Mouse (Mus musculus) limb, embryonic 10.5 days (tissue): ENCODE measurements at regions not wholly inside any gene's neighbourhood (a gene's known extent, or its start where the extent isn't known, plus 50 kb on each side); places are given as distances from the start of the nearest gene placed in this dataset.

Source experiments
- DNase-seq: peaks from one replicate; pipeline ENCODE4 v3.0.0-alpha.2; 2017; ENCODE audit warnings: low spot score
- H3K27ac ChIP-seq: fragments of 300-500 bp; sonication (generic); 2 replicates; pipeline ENCODE4 v1.5.1; 2016; ENCODE audit warnings: mild to moderate bottlenecking
- H3K27me3 ChIP-seq: fragments of 300-500 bp; sonication (generic); 2 replicates; pipeline ENCODE4 v1.6.1; 2016; ENCODE audit warnings: low read depth, mild to moderate bottlenecking; ENCODE audit not compliant: poor library complexity, severe bottlenecking
- H3K36me3 ChIP-seq: fragments of 300-500 bp; sonication (generic); 2 replicates; pipeline ENCODE4 v1.6.1; 2016; ENCODE audit warnings: mild to moderate bottlenecking, moderate library complexity
- H3K4me1 ChIP-seq: fragments of 300-500 bp; sonication (generic); 2 replicates; pipeline ENCODE4 v1.6.1; 2016
- H3K4me3 ChIP-seq: fragments of 300-500 bp; sonication (generic); 2 replicates; pipeline ENCODE4 v1.5.1; 2016; ENCODE audit warnings: mild to moderate bottlenecking, moderate library complexity
- H3K9me3 ChIP-seq: fragments of 300-500 bp; sonication (generic); replicated peaks from 2 replicates; pipeline ENCODE4 v1.6.1; 2016; ENCODE audit warnings: mild to moderate bottlenecking
- WGBS: fragments of 180-500 bp; shearing (Covaris S2); methylation state at CpG from one replicate; pipeline ENCODE4 v1.1.7; 2016; 5-methylcytosine and 5-hydroxymethylcytosine counted together

DNA sequence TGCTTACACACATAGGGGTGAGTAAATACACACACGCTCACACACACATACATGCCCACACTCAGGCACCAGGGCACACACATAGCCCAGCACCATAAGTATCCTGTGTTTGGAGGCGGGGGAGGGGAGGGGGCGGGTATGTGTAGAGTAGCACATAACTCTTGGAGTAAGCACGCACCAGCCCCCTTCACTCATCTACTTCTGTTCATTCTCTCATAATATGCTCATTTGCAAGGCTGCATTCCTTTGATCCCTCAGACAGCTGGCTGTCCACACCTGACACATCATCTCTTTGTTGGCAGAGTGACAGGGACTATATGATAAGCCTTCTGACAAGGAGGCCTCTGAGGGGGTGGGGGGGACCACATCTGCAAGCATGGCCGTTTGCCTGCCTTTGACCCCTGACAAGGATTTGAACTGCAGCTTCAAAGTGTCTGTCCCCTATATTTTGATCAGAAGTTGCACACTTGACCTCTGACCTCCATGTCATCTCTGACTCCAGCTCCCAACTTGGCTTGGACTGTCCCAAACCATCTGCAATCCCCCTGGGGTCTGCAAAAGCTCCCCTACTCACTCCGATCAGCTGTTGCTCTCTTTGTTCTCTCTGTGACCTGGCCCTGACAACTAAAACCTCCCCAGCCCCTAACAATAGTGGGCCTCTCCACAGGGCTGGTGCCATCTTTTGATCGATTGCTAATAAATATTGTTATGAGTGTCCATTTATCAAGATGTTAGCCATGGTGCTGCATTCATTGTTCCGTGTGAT is 95.6 kb upstream of the Btg1 start:
- DNase-seq = no peak
- H3K4me3 ChIP-seq = no peak overlapping the region
- 84% methylated on average over 8 of the region's 8 CpGs for WGBS
- H3K9me3 ChIP-seq = no peaks in the 10 kb centered on the region
- 0 out of 2 replicates have a peak overlapping the region, but pooled peaks have one; percentile 30 for H3K27ac ChIP-seq
- H3K36me3 ChIP-seq = no peaks in the 10 kb centered on the region
- no peaks in the 10 kb centered on the region for H3K27me3 ChIP-seq
- peaks cover 12% of the 10 kb centered on the region for H3K4me1 ChIP-seq

DNA sequence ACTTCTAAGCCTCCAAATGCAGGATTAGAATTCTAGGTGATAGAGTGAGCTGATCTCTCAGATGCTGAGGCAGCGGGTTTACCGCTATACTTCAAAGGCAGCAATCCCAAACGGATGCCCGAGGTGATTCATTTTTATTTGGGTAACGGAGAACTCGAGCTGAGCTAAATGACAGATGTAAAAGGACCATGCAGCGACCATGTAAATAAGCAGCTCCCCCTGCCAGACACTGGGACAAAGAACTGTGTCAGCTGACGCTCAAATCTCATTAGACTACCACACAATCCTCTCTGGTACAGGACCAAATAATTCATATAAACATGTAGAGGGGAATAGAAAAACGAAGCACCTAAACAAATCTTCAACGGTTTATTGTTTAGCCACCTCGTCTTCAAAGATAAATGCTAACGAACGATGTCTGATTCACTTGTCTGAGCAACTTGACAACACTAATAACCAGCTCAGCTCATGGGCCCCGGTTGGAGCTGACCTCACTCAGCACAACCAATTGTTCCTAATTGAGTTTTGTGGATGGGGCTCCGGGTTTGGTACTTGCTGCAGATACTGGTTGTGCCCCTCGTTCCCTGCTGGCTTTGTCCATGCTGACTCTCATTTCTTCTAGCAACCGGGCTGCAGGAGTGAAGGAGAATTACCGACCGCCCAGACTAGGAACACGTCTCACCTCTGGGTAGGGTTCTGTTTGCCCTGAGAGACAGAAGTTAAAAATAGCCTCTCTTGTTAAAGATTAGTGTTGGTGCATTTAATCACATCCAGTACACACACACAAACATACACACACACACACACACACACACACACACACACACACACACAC is 92.6 kb upstream of the Btg1 start:
- H3K4me1 ChIP-seq = peaks cover 12% of the 10 kb centered on the region
- DNase-seq = no peak
- no peaks in the 10 kb centered on the region for H3K27me3 ChIP-seq
- H3K4me3 ChIP-seq = no peak overlapping the region
- peak overlapping the region; percentile 43; the same call in 1 of the 2 replicates for H3K27ac ChIP-seq
- no peaks in the 10 kb centered on the region for H3K9me3 ChIP-seq
- H3K36me3 ChIP-seq = no peaks in the 10 kb centered on the region
- 52% methylated on average over 20 of the region's 20 CpGs for WGBS

DNA sequence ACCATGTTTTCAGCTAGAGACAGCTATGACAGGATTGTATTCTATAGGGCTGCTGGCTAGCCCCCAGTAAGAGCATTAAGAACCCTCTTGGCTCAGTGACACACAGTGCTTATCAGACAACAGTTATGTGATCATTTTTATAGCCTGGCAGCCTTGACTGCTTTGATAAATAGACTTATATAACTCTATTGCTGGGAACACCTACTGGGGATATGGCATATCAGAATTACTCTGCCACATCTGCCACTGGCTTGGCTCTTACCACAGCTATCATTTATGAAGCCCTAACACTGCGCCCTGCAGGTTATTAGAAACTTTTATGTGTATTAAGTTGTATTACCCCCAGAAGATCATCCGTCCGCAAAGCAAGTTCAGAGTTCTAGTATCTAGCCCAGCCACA is 88.9 kb upstream of the Btg1 start:
- WGBS = 94% methylated on average over 3 of the region's 3 CpGs
- no peak overlapping the region for H3K4me3 ChIP-seq
- no peaks in the 10 kb centered on the region for H3K9me3 ChIP-seq
- peaks cover 8% of the 10 kb centered on the region for H3K4me1 ChIP-seq
- H3K36me3 ChIP-seq = no peaks in the 10 kb centered on the region
- no peak for DNase-seq
- H3K27me3 ChIP-seq = no peaks in the 10 kb centered on the region
- no peak overlapping the region for H3K27ac ChIP-seq

DNA sequence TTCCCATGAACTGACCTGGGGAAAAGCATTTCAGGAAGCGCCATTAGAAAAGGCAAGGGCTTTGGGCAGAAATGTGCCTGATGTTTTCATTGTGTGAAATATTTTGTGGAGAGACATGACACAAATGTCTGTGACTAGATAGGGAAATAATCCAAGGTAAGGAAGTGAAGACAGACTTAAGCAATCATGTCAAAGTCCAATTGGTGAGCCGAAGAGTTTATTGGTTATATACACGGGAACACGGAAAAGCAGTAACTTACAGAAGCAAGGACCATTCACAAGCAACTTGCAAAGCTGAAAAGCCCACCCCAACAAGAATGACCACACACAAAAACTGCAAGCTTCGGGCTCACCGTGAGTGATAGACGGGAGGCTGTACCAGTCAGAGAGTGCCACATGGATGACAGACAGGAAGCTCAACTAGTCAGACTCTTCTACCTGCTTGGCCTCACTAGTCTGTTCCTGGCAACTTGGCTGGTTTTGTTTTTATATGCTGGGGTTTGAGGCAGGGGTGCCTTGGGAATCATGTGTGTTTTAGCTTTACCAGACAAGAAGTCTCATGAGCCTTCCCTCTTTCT is 82.2 kb upstream of the Btg1 start:
- no peak for DNase-seq
- no peaks in the 10 kb centered on the region for H3K4me1 ChIP-seq
- H3K9me3 ChIP-seq = no peaks in the 10 kb centered on the region
- no peaks in the 10 kb centered on the region for H3K36me3 ChIP-seq
- no peak overlapping the region for H3K4me3 ChIP-seq
- H3K27ac ChIP-seq = no peak overlapping the region
- H3K27me3 ChIP-seq = no peaks in the 10 kb centered on the region
- 92% methylated on average over 7 of the region's 7 CpGs for WGBS

DNA sequence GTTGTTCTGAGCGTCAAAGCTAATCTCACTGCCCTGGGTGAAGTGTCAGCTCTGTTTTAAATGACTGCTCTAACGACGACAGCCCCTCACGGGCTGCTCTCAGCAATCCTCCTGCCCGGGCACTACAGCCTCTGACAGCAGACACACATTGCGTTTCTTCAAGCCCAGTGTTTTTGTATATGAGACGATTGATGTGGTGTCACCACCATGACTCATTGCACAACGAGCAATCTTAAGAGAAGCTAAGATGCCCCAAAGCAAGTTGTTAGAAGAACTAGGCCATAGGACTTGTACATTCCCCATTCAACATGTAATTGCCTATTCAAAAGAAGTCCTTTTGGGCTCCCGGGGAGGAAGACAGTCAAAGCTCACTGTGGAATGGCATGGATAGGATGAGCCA is 81.3 kb upstream of the Btg1 start:
- Histone ChIP-seq H3K4me1 (no peaks in the 10 kb centered on the region), H3K4me3 (no peak overlapping the region), H3K27me3 (no peaks in the 10 kb centered on the region), H3K9me3 (no peaks in the 10 kb centered on the region), H3K36me3 (no peaks in the 10 kb centered on the region), H3K27ac (no peak overlapping the region)
- WGBS = 49% methylated on average over 9 of the region's 9 CpGs
- DNase-seq = no peak

DNA sequence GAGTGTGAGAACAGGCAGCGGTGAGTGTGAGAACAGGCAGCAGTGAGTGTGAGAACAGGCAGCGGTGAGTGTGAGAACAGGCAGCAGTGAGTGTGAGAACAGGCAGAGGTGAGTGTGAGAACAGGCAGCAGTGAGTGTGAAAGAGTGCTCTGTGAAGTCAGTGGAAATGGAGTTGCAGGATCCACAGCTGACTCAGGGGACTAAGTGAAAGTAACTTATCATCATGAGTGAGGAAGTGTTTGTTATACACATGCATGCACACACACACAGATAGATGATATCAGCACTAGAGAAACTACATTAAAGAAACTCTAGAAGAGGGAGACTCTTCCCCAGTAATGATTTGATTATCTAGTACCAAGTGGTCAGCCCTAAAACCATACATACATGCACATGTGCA is 76.0 kb upstream of the Btg1 start:
- DNase-seq = no peak
- no peaks in the 10 kb centered on the region for H3K27me3 ChIP-seq
- no peak overlapping the region for H3K4me3 ChIP-seq
- no peaks in the 10 kb centered on the region for H3K36me3 ChIP-seq
- 96% methylated on average over 2 of the region's 2 CpGs for WGBS
- peaks cover 12% of the 10 kb centered on the region for H3K4me1 ChIP-seq
- no peaks in the 10 kb centered on the region for H3K9me3 ChIP-seq
- H3K27ac ChIP-seq = no peak overlapping the region

DNA sequence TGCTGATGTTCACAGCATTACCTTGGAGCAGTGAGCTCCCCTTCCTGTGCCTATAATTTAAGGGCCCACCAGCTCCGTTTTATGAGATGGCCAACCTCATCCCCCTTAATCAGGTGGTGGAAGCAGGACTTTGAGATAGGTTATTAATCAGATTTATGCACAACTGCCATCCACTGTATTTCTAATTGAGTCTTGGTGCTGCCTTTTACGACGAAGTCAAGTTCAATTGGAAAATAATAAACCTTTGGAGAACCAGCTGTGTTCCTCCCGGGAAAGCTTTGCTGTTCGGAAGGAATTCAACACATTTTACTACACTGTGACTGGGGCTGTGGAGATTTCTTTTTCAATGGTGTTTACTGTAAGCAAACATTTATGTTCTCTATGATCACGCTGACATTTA is 71.5 kb upstream of the Btg1 start:
- Histone ChIP-seq H3K27ac (no peak overlapping the region), H3K4me1 (peaks cover 40% of the 10 kb centered on the region), H3K27me3 (no peaks in the 10 kb centered on the region), H3K9me3 (no peaks in the 10 kb centered on the region), H3K4me3 (no peak overlapping the region), H3K36me3 (no peaks in the 10 kb centered on the region)
- WGBS = 44% methylated on average over 6 of the region's 6 CpGs
- DNase-seq = no peak

DNA sequence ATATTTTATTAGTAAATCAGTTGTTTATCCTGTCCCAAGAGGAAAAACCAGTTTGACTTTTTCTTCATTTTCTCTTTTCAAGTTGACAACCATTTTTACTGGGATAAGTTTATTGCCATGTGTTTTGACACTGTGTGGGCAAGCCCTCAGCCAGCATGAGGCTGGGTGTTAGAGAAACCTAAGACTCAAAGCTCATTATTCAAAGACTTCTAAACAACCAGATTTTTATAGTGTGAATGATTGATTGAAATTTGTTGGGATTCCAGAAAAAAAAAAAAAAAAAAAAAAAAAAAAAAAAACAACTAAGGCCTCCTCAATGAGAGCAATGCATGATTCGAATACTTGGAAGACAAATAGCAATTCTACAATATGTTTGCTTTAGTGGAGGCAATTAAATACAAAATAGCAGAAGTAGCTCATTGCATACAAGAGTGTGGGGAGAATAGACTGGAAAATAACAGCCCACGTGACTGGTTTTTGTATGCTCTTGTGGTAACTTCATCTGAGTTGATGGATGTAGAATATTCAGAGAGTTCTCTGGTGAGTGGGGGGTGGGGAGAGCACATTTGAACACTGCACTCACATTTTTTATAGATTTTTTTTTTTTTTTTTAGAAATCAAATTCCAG is 70.9 kb upstream of the Btg1 start:
- H3K36me3 ChIP-seq = no peaks in the 10 kb centered on the region
- no peaks in the 10 kb centered on the region for H3K9me3 ChIP-seq
- 80% methylated on average over 2 of the region's 2 CpGs for WGBS
- H3K4me3 ChIP-seq = no peak overlapping the region
- DNase-seq = no peak
- H3K27me3 ChIP-seq = no peaks in the 10 kb centered on the region
- H3K27ac ChIP-seq = no peak overlapping the region; the same call in 1 of the 2 replicates
- H3K4me1 ChIP-seq = peaks cover 42% of the 10 kb centered on the region

DNA sequence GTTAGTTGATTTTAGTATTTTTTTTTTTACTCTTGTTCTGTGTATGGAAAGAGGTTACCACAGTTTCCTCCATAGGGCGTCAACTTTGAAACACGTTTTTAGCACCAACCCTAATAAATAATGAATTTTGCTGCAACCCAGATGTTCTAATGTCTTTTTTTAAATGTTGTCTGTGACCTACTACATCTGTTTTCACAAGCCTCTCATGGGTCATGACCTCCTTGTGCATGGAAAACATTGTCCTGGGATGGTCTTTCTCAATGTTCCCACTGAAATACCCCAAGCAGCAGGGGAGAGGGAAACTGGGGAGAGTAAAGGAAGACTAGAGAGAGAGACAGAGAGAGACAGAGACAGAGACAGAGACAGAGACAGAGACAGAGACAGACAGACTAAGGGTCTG is 67.2 kb upstream of the Btg1 start:
- 32% methylated on average over 2 of the region's 2 CpGs for WGBS
- Histone ChIP-seq H3K9me3 (no peaks in the 10 kb centered on the region), H3K36me3 (no peaks in the 10 kb centered on the region), H3K27me3 (no peaks in the 10 kb centered on the region), H3K4me1 (peaks cover 37% of the 10 kb centered on the region), H3K4me3 (no peak overlapping the region), H3K27ac (0 out of 2 replicates have a peak overlapping the region, but pooled peaks have one; percentile 42)
- no peak for DNase-seq

DNA sequence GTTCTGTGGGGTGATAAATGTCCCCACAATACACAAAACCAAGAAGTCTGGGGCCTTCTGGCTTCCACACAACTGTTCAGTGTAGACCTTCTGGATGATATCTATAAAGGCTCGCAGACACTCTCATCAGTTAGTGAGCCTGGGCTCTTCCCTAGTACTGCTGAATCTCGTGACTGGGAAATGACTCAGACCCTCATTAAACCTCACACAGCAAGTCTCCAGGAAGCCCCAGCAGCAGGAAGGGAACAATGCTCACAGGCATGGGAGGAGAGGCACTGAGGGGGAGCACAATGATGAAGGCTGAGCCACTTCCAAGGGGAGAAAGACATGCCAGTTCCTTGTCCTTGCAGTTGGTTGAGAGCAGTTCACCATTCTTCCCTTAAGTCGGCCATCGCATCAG is 66.5 kb upstream of the Btg1 start:
- Histone ChIP-seq H3K4me3 (no peak overlapping the region), H3K36me3 (no peaks in the 10 kb centered on the region), H3K4me1 (peaks cover 31% of the 10 kb centered on the region), H3K27ac (peak overlapping the region; percentile 42; the same call in 1 of the 2 replicates), H3K9me3 (no peaks in the 10 kb centered on the region), H3K27me3 (no peaks in the 10 kb centered on the region)
- DNase-seq = no peak
- WGBS = 80% methylated on average over 4 of the region's 4 CpGs

DNA sequence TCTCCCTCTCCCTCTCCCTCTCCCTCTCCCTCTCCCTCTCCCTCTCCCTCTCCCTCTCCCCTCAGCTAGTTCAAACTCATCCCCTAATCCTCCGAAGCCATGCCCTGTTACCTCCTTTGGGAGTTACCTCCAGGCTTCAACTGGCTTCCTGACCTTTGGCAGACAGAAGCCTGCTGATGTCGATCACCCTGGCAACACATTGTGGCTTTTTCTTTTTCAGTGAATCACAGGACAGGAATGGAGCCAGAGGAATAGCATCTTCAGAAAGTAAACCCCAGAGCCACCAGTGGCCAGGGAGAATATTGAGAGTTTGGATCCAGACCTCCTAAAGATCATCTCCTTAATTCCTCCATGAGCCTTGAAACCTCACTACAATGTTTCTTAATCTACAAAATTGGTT is 59.5 kb upstream of the Btg1 start:
- Histone ChIP-seq H3K4me3 (no peak overlapping the region), H3K4me1 (no peaks in the 10 kb centered on the region), H3K9me3 (no peaks in the 10 kb centered on the region), H3K27me3 (no peaks in the 10 kb centered on the region), H3K36me3 (no peaks in the 10 kb centered on the region), H3K27ac (no peak overlapping the region)
- WGBS = 62% methylated on average over 2 of the region's 2 CpGs
- no peak for DNase-seq

DNA sequence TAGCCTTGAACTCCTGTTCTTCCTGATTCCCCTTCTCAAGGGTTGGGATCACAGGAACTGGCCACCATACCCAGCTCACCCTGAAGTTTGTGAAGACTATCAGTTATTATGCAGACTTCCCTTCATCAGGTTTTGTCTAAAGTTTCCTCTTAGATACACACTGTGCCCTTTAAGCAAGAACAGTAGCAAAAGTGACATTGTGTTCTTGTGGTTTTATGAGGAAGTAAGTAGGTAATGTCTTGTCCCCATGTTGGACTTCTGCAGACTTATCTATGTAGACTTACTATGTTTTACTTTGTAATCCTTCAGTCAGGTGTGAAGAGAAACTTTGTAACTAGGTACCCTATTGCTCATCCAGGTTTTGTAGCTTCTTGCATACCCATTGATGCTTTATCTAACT is 51.5 kb upstream of the Btg1 start:
- no peaks in the 10 kb centered on the region for H3K4me1 ChIP-seq
- no peak overlapping the region for H3K4me3 ChIP-seq
- no peak overlapping the region for H3K27ac ChIP-seq
- H3K9me3 ChIP-seq = no peaks in the 10 kb centered on the region
- DNase-seq = no peak
- H3K27me3 ChIP-seq = no peaks in the 10 kb centered on the region
- H3K36me3 ChIP-seq = no peaks in the 10 kb centered on the region
